Mouse (Mus musculus): ENCODE measurements around the gene Ccdc82. TPM values are rescaled to one million over a fixed set of nuclear protein-coding genes. Genes with fewer than 3 reads are reported as not detected.

The Ccdc82 gene
- polyA plus RNA-seq, 1 experiment from 2014 or later: 13.3 TPM

DNA sequence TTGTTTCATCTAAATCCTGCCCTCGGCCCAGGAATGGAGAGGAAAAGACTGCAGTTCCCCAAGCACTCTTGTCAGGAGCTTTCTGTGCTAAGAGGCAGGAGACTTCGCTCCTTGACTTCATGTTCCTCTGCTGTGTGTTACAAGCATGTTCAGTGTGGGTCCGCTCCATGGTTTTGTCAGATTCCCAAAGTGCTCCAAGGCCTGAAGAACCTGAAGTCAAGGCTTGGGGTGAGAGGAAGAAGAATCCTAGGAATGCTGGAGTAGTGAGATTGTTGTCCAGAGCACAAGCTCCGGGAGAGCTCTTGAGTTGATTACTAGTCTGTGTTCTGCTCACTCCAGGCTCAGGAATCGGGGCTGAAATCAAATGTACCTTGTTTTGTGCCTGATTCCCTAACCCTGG lies 68.6 kb downstream of the Ccdc82 start:
- H3K36me3 ChIP-seq: no peaks in the 10 kb centered on the region
- WGBS: 45% methylated on average over 5 of the region's 5 CpGs
- H3K4me3 ChIP-seq: no peak overlapping the region
- H3K27ac ChIP-seq: peak overlapping the region; percentile 51; the same call in 1 of the 2 replicates
- no peak for ATAC-seq (ENCODE audit: borderline replicate concordance, extremely low read depth, low FRiP score, low TSS enrichment)
- no peak overlapping the region for H3K9ac ChIP-seq
- no peak overlapping the region for H3K4me2 ChIP-seq
- H3K27me3 ChIP-seq: no peaks in the 10 kb centered on the region
- H3K4me1 ChIP-seq: peaks cover 19% of the 10 kb centered on the region
- no peaks in the 10 kb centered on the region for H3K9me3 ChIP-seq

DNA sequence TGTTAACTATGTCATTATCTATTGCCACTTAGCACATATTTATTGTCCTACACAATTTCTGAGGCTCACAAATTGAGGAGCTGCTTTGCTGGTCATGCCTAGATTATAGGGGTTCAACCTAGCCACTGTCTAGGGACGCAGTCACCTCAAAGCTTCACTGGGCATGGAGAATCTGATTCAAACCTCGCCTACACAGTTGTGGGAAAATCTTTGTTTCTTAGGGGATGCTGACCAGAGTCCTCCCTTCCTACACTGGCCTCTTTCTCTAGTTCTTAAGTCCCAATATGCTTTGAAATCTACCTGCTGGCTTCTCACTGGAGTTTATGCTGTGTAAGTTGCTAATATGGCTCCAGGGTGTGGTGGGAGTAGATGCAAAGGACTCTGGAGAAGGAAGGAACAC lies 72.8 kb downstream of the Ccdc82 start:
- Histone ChIP-seq H3K4me1 (peaks cover 45% of the 10 kb centered on the region), H3K4me3 (no peak overlapping the region), H3K9ac (no peak overlapping the region), H3K4me2 (no peak overlapping the region), H3K27me3 (no peaks in the 10 kb centered on the region), H3K9me3 (no peaks in the 10 kb centered on the region), H3K27ac (no peak overlapping the region), H3K36me3 (no peaks in the 10 kb centered on the region)
- ATAC-seq (ENCODE audit: borderline replicate concordance, extremely low read depth, low FRiP score, low TSS enrichment): no peak
- WGBS: 83% methylated on average over 2 of the region's 2 CpGs

DNA sequence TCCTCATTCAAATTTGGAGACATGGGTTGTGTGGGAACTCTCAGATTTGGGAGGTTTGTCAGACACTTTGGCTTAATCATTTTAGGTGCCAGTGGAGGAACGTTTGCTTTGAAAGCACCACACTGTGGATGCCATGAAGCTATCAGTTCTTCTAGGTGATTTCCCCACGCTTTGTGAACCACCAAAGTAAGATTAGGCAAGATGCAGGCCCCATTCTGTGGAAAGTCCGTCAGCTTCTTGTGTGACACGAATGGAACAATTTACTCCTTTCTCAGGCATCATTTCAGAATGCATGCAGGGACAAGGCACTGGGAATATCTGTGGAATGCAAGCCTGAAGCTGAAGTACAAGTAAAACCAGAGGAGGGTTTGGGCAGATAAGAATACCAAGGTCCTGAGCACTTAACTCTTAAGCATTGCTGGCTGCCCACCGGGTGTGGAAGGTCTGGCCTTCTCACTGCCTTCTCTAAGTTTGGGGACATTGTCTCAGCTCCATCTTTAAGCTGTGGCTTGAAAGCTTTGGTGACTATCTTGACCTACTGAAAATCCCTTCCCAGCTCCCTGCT lies 74.1 kb downstream of the Ccdc82 start:
- Histone ChIP-seq H3K27me3 (no peaks in the 10 kb centered on the region), H3K4me3 (no peak overlapping the region), H3K27ac (no peak overlapping the region), H3K9ac (no peak overlapping the region), H3K4me1 (peaks cover 31% of the 10 kb centered on the region), H3K9me3 (no peaks in the 10 kb centered on the region), H3K36me3 (no peaks in the 10 kb centered on the region), H3K4me2 (no peak overlapping the region)
- ATAC-seq (ENCODE audit: borderline replicate concordance, extremely low read depth, low FRiP score, low TSS enrichment): no peak
- 61% methylated on average over 5 of the region's 5 CpGs for WGBS

DNA sequence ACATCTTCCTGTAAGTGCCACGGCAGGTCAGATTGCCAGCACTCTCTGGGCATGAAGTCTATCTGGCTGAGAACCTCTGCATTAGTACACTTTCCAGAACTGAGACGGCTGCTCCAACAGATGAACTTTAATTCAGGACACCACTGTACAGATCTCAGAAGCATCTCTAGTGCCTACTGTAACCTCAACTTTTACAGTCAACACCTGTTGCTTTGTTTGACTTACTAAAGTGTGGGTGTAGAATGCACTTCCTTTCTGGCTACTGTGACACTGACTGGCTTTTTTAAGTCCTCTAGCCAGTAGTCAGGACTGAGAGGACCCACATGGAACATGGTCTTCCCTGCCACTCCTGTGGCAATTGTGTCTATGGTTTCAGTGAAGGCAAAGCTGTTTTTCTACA lies 76.3 kb downstream of the Ccdc82 start:
- Histone ChIP-seq H3K4me1 (peaks cover 30% of the 10 kb centered on the region), H3K36me3 (no peaks in the 10 kb centered on the region), H3K27ac (peak overlapping the region; percentile 82), H3K9me3 (no peaks in the 10 kb centered on the region), H3K27me3 (no peaks in the 10 kb centered on the region), H3K4me3 (no peak overlapping the region), H3K9ac (no peak overlapping the region), H3K4me2 (no peak overlapping the region)
- ATAC-seq (ENCODE audit: borderline replicate concordance, extremely low read depth, low FRiP score, low TSS enrichment): no peak
- WGBS: 49% methylated on average over 2 of the region's 2 CpGs

DNA sequence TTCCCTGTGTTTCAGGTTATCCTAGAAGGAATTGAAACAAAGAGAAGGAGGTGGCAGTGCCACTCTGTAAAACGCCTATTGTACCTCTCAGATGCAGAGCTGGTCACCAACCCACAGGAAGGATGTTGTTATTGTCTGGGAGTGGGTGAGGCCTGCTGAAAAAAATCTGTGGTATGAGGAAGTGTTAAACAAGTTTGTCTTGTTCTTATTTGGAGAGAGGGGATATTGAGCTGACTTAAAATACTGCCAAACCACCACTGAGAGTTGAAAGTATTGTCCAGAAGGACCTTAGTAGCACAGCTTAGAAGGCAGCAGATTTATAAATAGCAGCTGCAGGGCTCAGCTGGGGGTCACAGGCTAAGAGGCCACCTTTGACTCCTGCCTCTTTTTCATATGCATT lies 76.9 kb downstream of the Ccdc82 start:
- peak overlapping the region; percentile 82 for H3K27ac ChIP-seq
- peak; percentile 76 for ATAC-seq (ENCODE audit: borderline replicate concordance, extremely low read depth, low FRiP score, low TSS enrichment)
- no peaks in the 10 kb centered on the region for H3K27me3 ChIP-seq
- peaks cover 30% of the 10 kb centered on the region for H3K4me1 ChIP-seq
- 13% methylated on average over 1 of the region's 1 CpGs for WGBS
- no peak overlapping the region for H3K4me3 ChIP-seq
- H3K9ac ChIP-seq: no peak overlapping the region
- no peak overlapping the region for H3K4me2 ChIP-seq
- H3K36me3 ChIP-seq: no peaks in the 10 kb centered on the region
- H3K9me3 ChIP-seq: no peaks in the 10 kb centered on the region

Other genes with a start within 250 kb of the Ccdc82 start
- gene Jrkl, start 1.1 kb upstream of the Ccdc82 start, polyA plus RNA-seq (2015; fragmentation: Nextera tagmentation; extraction: Ambion mirVana): 10.0 and 10.1 TPM in 2 replicates
- gene Maml2, start 51.0 kb downstream of the Ccdc82 start, polyA plus RNA-seq (2015; fragmentation: Nextera tagmentation; extraction: Ambion mirVana): 13.3 and 14.5 TPM in 2 replicates
- not detected in 2 replicates for gene Gm17571, start 199.8 kb downstream of the Ccdc82 start, polyA plus RNA-seq (2015; fragmentation: Nextera tagmentation; extraction: Ambion mirVana)